In the genomic region with DNA sequence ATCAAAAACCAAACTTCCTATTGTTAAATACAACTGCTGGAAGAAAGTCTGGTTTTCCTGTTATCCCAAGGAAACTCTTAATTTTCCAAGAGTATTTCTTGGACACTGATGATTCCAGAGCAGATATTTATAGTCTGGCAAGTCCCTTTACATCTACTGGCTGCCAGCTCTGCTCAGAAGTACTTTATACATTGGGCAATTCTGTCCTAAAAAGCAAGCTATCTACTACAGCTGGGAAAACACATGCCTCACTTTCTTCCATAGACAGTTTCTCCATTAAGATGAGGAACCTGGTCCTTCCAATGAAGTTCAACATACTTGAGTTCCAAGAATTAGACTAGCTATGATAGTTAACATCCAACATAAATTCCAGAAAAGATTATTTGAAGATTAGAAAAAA, we compare ENCODE assay signal across 22 mouse cellular contexts. TPM values are rescaled to one million over a fixed set of nuclear protein-coding genes. Genes with fewer than 3 reads are reported as not detected.
DNase-seq lines count a peak whose midpoint lies in the region; ATAC-seq and TF ChIP-seq lines count a peak whose summit lies in the region.
"Had no signal": no experiment of that assay in that cellular context is flagged by ENCODE, and none has a peak within 500 bp of the region (broad histone marks: within the 10 kb centered on the region; RNA-seq: fewer than 3 reads in every experiment).

No protein-coding gene starts in this region.

- no peak for TF ChIP-seq EP300 in heart, adult 2 months (IDR thresholded peaks at IDR 0.05; ENCODE audit: insufficient read depth, low read depth, low read length)

- peaks cover 4% of the 10 kb centered on the region; the same call in 1 of the 2 replicates for H3K4me1 ChIP-seq in heart, adult 2 months (ENCODE audit: control insufficient read depth, insufficient read depth, low read length)
- H3K4me1 ChIP-seq in heart, embryonic 15.5 days (replicated peaks) = peaks cover 56% of the 10 kb centered on the region
- H3K4me1 ChIP-seq in lung, embryonic 14.5 days (ENCODE audit: insufficient read depth) = peaks cover 3% of the 10 kb centered on the region; the same call in 1 of the 2 replicates
- H3K4me1 ChIP-seq in hindbrain, embryonic 11.5 days (replicated peaks; ENCODE audit: control insufficient read depth, insufficient read depth, low read length) = no peaks in the 10 kb centered on the region

- no peak overlapping the region for H3K9ac ChIP-seq in heart, adult 2 months (ENCODE audit: low read depth, low read length)
- H3K9ac ChIP-seq in heart, embryonic 15.5 days = no peak overlapping the region
- no peak overlapping the region for H3K9ac ChIP-seq in lung, embryonic 14.5 days
- H3K9ac ChIP-seq in hindbrain, embryonic 11.5 days (ENCODE audit: low read depth, low read length) = no peak overlapping the region
- H3K9ac ChIP-seq: hindbrain, embryonic 13.5 days; midbrain, embryonic 13.5 days had no signal

- ATAC-seq in heart, embryonic 15.5 days (replicated peaks; ENCODE audit: insufficient number of reproducible peaks, insufficient read depth, low FRiP score, low read depth) = no peak
- ATAC-seq in lung, embryonic 14.5 days (ENCODE audit: insufficient read depth) = no peak
- ATAC-seq in hindbrain, embryonic 11.5 days (ENCODE audit: low FRiP score) = no peak
- ATAC-seq: CD4-positive, CD25-positive, alpha-beta regulatory T cell, adult 4 months; forebrain, embryonic 16.5 days had no signal

- H3K27ac ChIP-seq in heart, adult 2 months = peak overlapping the region; percentile 80
- H3K27ac ChIP-seq in heart, embryonic 15.5 days = peak overlapping the region; percentile 73
- H3K27ac ChIP-seq in lung, embryonic 14.5 days (ENCODE audit: low read depth) = no peak overlapping the region
- no peak overlapping the region for H3K27ac ChIP-seq in hindbrain, embryonic 11.5 days (ENCODE audit: low read depth, low read length)
- H3K27ac ChIP-seq: embryonic facial prominence, embryonic 10.5 days; midbrain, embryonic 13.5 days had no signal

- no peak for TF ChIP-seq CTCF in heart, adult 2 months (IDR thresholded peaks at IDR 0.05)
- no peak for TF ChIP-seq CTCF in lung, embryonic 14.5 days (IDR thresholded peaks at IDR 0.05; ENCODE audit: low read depth)

- H3K4me2 ChIP-seq in heart, embryonic 15.5 days = 0 out of 2 replicates have a peak overlapping the region, but pooled peaks have one; percentile 18
- no peak overlapping the region for H3K4me2 ChIP-seq in lung, embryonic 14.5 days
- no peak overlapping the region for H3K4me2 ChIP-seq in hindbrain, embryonic 11.5 days (replicated peaks; ENCODE audit: low read depth, low read length)
- H3K4me2 ChIP-seq: hindbrain, embryonic 13.5 days; midbrain, embryonic 13.5 days had no signal

- H3K27me3 ChIP-seq in heart, adult 2 months (ENCODE audit: control insufficient read depth, insufficient read depth, low read length) = no peaks in the 10 kb centered on the region
- no peaks in the 10 kb centered on the region for H3K27me3 ChIP-seq in heart, embryonic 15.5 days
- H3K27me3 ChIP-seq in lung, embryonic 14.5 days (ENCODE audit: insufficient read depth, low read length) = no peaks in the 10 kb centered on the region
- no peaks in the 10 kb centered on the region for H3K27me3 ChIP-seq in hindbrain, embryonic 11.5 days (ENCODE audit: control insufficient read depth, insufficient read depth, low read length)
- H3K27me3 ChIP-seq: hindbrain, embryonic 13.5 days; megakaryocyte, embryonic 14.5 days; midbrain, embryonic 13.5 days had no signal

- no peaks in the 10 kb centered on the region; the same call in 1 of the 2 replicates for H3K79me2 ChIP-seq in heart, adult 2 months (replicated peaks; ENCODE audit: control insufficient read depth, insufficient read depth, low read length)

- intact Hi-C loops in heart, adult 2 months (cut with DNase I) = loop anchor here (5.0 kb wide), 2 partner anchors 47 to 53 kb away; no protein-coding TSS in a partner anchor
- intact Hi-C loops in heart, postnatal 10 days (cut with DNase I) = no loop called here

- peaks cover 22% of the 10 kb centered on the region for H3K36me3 ChIP-seq in heart, adult 2 months (ENCODE audit: control insufficient read depth, insufficient read depth, low read length)
- H3K36me3 ChIP-seq in heart, embryonic 15.5 days = no peaks in the 10 kb centered on the region
- H3K36me3 ChIP-seq in lung, embryonic 14.5 days (ENCODE audit: insufficient read depth) = no peaks in the 10 kb centered on the region
- no peaks in the 10 kb centered on the region for H3K36me3 ChIP-seq in hindbrain, embryonic 11.5 days (ENCODE audit: control insufficient read depth, insufficient read depth, low read length)
- H3K36me3 ChIP-seq: hindbrain, embryonic 13.5 days; midbrain, embryonic 13.5 days had no signal

- H3K9me3 ChIP-seq in heart, embryonic 15.5 days (replicated peaks) = no peaks in the 10 kb centered on the region
- H3K9me3 ChIP-seq in lung, embryonic 14.5 days (ENCODE audit: low read depth, low read length) = no peaks in the 10 kb centered on the region
- no peaks in the 10 kb centered on the region for H3K9me3 ChIP-seq in hindbrain, embryonic 11.5 days (ENCODE audit: control insufficient read depth, low read length)
- H3K9me3 ChIP-seq: embryonic facial prominence, embryonic 10.5 days; hindbrain, embryonic 13.5 days; megakaryocyte, embryonic 14.5 days; midbrain, embryonic 13.5 days had no signal

- no peak for TF ChIP-seq POLR2A in heart, adult 2 months (IDR thresholded peaks at IDR 0.05; ENCODE audit: insufficient read depth, low read depth, low read length)

- H3K4me3 ChIP-seq in heart, adult 2 months = no peak overlapping the region
- H3K4me3 ChIP-seq in heart, embryonic 15.5 days = no peak overlapping the region
- no peak overlapping the region for H3K4me3 ChIP-seq in lung, embryonic 14.5 days (ENCODE audit: low read depth, low read length)
- no peak overlapping the region for H3K4me3 ChIP-seq in hindbrain, embryonic 11.5 days (ENCODE audit: low read depth, low read length)
- H3K4me3 ChIP-seq: embryonic facial prominence, embryonic 10.5 days; hindbrain, embryonic 13.5 days; megakaryocyte, embryonic 14.5 days; midbrain, embryonic 13.5 days had no signal

- DNase-seq in heart, adult 2 months = no peak
- no peak for DNase-seq in heart, postnatal 10 days
- no peak for DNase-seq in heart, adult 18-20 months
- peak; percentile 80 for DNase-seq in lung, embryonic 14.5 days
- DNase-seq in lung, postnatal 4 days = no peak
- peak; percentile 19 for DNase-seq in lung, postnatal 10 days
- no peak for DNase-seq in hindbrain, embryonic 11.5 days (ENCODE audit: low spot score)
- DNase-seq: adrenal gland, adult 2 months; cerebellum, adult 11-12 months; cerebellum, postnatal 10 days; kidney, adult 11 months; left cerebral cortex, postnatal 4 days; thymus, adult 18-20 months; thymus, postnatal 36 days had no signal

RNA-seq across cellular contexts. Expression of a gene that starts 44.9 kb away (rescaled TPM):
- 100 to 1,000 TPM; 101 to 124 TPM for total RNA-seq in heart, adult 2 months (2021)
- polyA plus RNA-seq in heart, adult 2 months (2012; rRNA removed) = 28.3 and 39.7 TPM in 2 replicates
- total RNA-seq in heart, postnatal 10 days (2021) = 100 to 1,000 TPM; 140 to 156 TPM
- polyA plus RNA-seq in heart, embryonic 15.5 days (2015; fragmentation: Nextera tagmentation; extraction: Ambion mirVana) = 16.8 and 18.6 TPM in 2 replicates
- 100 to 1,000 TPM; 113 to 117 TPM for total RNA-seq in heart, adult 18-20 months (2021)
- 17.8 and 22.2 TPM in 2 replicates for polyA plus RNA-seq in lung, embryonic 14.5 days (2014; fragmentation: Nextera tagmentation; extraction: Ambion mirVana)
- polyA plus RNA-seq in hindbrain, embryonic 11.5 days (2014; fragmentation: Nextera tagmentation; extraction: Ambion mirVana) = 31.9 and 49.2 TPM in 2 replicates
- total RNA-seq: monocyte, adult 5-6 weeks had no signal

Comparison
In these comparisons a context has a peak if more than half of its experiments do, and no peak if none do; other contexts are left out.
1. DNase-seq: peak in lung, embryonic 14.5 days (single experiment) and lung, postnatal 10 days (single experiment); none in heart, adult 2 months (0 of 2), heart, postnatal 10 days (0 of 2), heart, adult 18-20 months (0 of 2), lung, postnatal 4 days (0 of 2) and hindbrain, embryonic 11.5 days (single experiment).
2. H3K27ac ChIP-seq: peak in heart, adult 2 months (single experiment) and heart, embryonic 15.5 days (single experiment); none in lung, embryonic 14.5 days (single experiment) and hindbrain, embryonic 11.5 days (single experiment).